In genomic region chr4:125624885-125625678, GRCm38 (mm10) we compare ENCODE assay signal across 26 mouse cellular contexts.
DNase-seq lines count a peak whose midpoint lies in the region; ATAC-seq and TF ChIP-seq lines count a peak whose summit lies in the region.
"Had no signal": no experiment of that assay in that cellular context is flagged by ENCODE, and none has a peak within 500 bp of the region (broad histone marks: within the 10 kb centered on the region; RNA-seq: fewer than 3 reads in every experiment).

No protein-coding gene starts in this region.

- no peak overlapping the region for H3K27ac ChIP-seq in gastrocnemius, adult 2 months
- no peak overlapping the region for H3K27ac ChIP-seq in liver, postnatal 0 days (ENCODE audit: low read depth)
- no peak overlapping the region for H3K27ac ChIP-seq in liver, embryonic 12.5 days
- no peak overlapping the region for H3K27ac ChIP-seq in MEL (ENCODE audit: control insufficient read depth, low read depth, low read length)
- H3K27ac ChIP-seq in stomach, postnatal 0 days (replicated peaks), result no peak overlapping the region
- H3K27ac ChIP-seq in intestine, embryonic 15.5 days, result no peak overlapping the region
- H3K27ac ChIP-seq: hindbrain, embryonic 15.5 days; limb, embryonic 12.5 days; liver, embryonic 13.5 days; midbrain, embryonic 12.5 days; neural tube, embryonic 13.5 days had no signal

- TF ChIP-seq CTCF in gastrocnemius, adult 2 months (IDR thresholded peaks at IDR 0.05), result peak; percentile 17; the same call in 1 of the 2 replicates
- TF ChIP-seq CTCF in liver, postnatal 0 days (IDR thresholded peaks at IDR 0.05; ENCODE audit: low read depth), result 0 out of 2 replicates have a peak, but pooled peaks have one; percentile 21
- peak in 2 of 3 experiments; percentile 14 to 19; a peak in 1 of 6 replicates for TF ChIP-seq CTCF in MEL (IDR thresholded peaks at IDR 0.05 in 2 of 3, conservative IDR thresholded peaks at IDR 0.05 in 1 of 3; ENCODE audit: control insufficient read depth in 1 of 3, insufficient read depth in 1 of 3, low read depth in 2 of 3, low read length in 3 of 3, poor library complexity in 1 of 3, severe bottlenecking in 1 of 3)
- peak; percentile 27; the same call in 1 of the 2 replicates for TF ChIP-seq CTCF in stomach, postnatal 0 days (IDR thresholded peaks at IDR 0.05; ENCODE audit: low read depth)

- WGBS in liver, postnatal 0 days (ENCODE audit: insufficient replicate concordance), result 83% methylated on average over 9 of the region's 9 CpGs
- WGBS in liver, embryonic 12.5 days (ENCODE audit: insufficient replicate concordance), result 75% methylated on average over 9 of the region's 9 CpGs
- 91% methylated on average over 9 of the region's 9 CpGs for WGBS in stomach, postnatal 0 days
- 93% methylated on average over 9 of the region's 9 CpGs for WGBS in intestine, embryonic 15.5 days

- no peak for ATAC-seq in liver, postnatal 0 days
- ATAC-seq in liver, embryonic 12.5 days, result no peak
- ATAC-seq in stomach, postnatal 0 days (ENCODE audit: low FRiP score, low TSS enrichment), result no peak
- ATAC-seq in intestine, embryonic 15.5 days, result no peak
- ATAC-seq: lung, postnatal 0 days; Patski had no signal

- no peaks in the 10 kb centered on the region; the same call in 1 of the 2 replicates for H3K9me3 ChIP-seq in liver, postnatal 0 days (ENCODE audit: low read length)
- no peaks in the 10 kb centered on the region for H3K9me3 ChIP-seq in liver, embryonic 12.5 days (replicated peaks)
- H3K9me3 ChIP-seq in MEL (replicated peaks; ENCODE audit: insufficient read depth, low read length), result no peaks in the 10 kb centered on the region
- no peaks in the 10 kb centered on the region for H3K9me3 ChIP-seq in stomach, postnatal 0 days (ENCODE audit: control insufficient read depth, low read length)
- H3K9me3 ChIP-seq in intestine, embryonic 15.5 days, result no peaks in the 10 kb centered on the region
- H3K9me3 ChIP-seq: hindbrain, embryonic 15.5 days; midbrain, embryonic 12.5 days; neural tube, embryonic 13.5 days had no signal

- no peaks in the 10 kb centered on the region for H3K79me2 ChIP-seq in MEL (ENCODE audit: control insufficient read depth, insufficient read depth, low read length, poor library complexity)

- no peak for TF ChIP-seq EP300 in liver, postnatal 0 days (IDR thresholded peaks at IDR 0.05; ENCODE audit: low read depth)
- no peak for TF ChIP-seq EP300 in MEL (IDR thresholded peaks at IDR 0.05; ENCODE audit: low read depth in 1 of 2, low read length in 2 of 2)
- TF ChIP-seq EP300 in stomach, postnatal 0 days (optimal IDR thresholded peaks at IDR 0.05), result no peak

- H3K4me3 ChIP-seq in gastrocnemius, adult 2 months, result no peak overlapping the region
- no peak overlapping the region for H3K4me3 ChIP-seq in liver, postnatal 0 days (ENCODE audit: low read depth, low read length)
- no peak overlapping the region for H3K4me3 ChIP-seq in liver, embryonic 12.5 days
- no peak overlapping the region for H3K4me3 ChIP-seq in MEL (ENCODE audit: control insufficient read depth in 1 of 2, insufficient read depth in 1 of 2, low read depth in 2 of 2, low read length in 2 of 2)
- no peak overlapping the region for H3K4me3 ChIP-seq in stomach, postnatal 0 days (ENCODE audit: low read depth, low read length)
- H3K4me3 ChIP-seq in intestine, embryonic 15.5 days (replicated peaks), result no peak overlapping the region
- H3K4me3 ChIP-seq: heart, embryonic 12.5 days; hindbrain, embryonic 15.5 days; limb, embryonic 12.5 days; liver, embryonic 13.5 days; midbrain, embryonic 12.5 days; neural tube, embryonic 13.5 days had no signal

- H3K9ac ChIP-seq in liver, postnatal 0 days (replicated peaks), result no peak overlapping the region
- H3K9ac ChIP-seq in liver, embryonic 12.5 days, result no peak overlapping the region
- no peak overlapping the region for H3K9ac ChIP-seq in MEL (ENCODE audit: control insufficient read depth, low read depth, low read length, poor library complexity, severe bottlenecking)
- no peak overlapping the region for H3K9ac ChIP-seq in stomach, postnatal 0 days (ENCODE audit: low read length)
- no peak overlapping the region for H3K9ac ChIP-seq in intestine, embryonic 15.5 days
- H3K9ac ChIP-seq: heart, embryonic 12.5 days; hindbrain, embryonic 15.5 days; limb, embryonic 12.5 days; liver, embryonic 13.5 days; midbrain, embryonic 12.5 days; neural tube, embryonic 13.5 days had no signal

- DNase-seq in gastrocnemius, adult 2 months, result no peak
- DNase-seq in gastrocnemius, postnatal 4 days (ENCODE audit: low spot score in 2 of 2), result no peak
- DNase-seq in liver, postnatal 0 days, result no peak
- DNase-seq in MEL (ENCODE audit: low read depth, low spot score), result no peak
- no peak for DNase-seq in stomach, postnatal 0 days (ENCODE audit: low spot score)
- DNase-seq: adrenal gland, postnatal 14 days; B cell, adult 2 months; cerebellum, adult 11-12 months; cerebellum, postnatal 25 days; embryo, embryonic 11 days; gastrocnemius, postnatal 36 days; heart, postnatal 14 days; kidney, adult 11 months; kidney, postnatal 25 days; layer of hippocampus, adult 9-11 months; liver, embryonic 13.5 days; right cerebral cortex, postnatal 14 days had no signal

- intact Hi-C loops in gastrocnemius, adult 2 months (cut with DNase I), result no loop called here

- H3K4me2 ChIP-seq in liver, postnatal 0 days (ENCODE audit: low read depth, low read length), result no peak overlapping the region
- H3K4me2 ChIP-seq in liver, embryonic 12.5 days, result no peak overlapping the region
- H3K4me2 ChIP-seq in stomach, postnatal 0 days (replicated peaks; ENCODE audit: low read depth), result no peak overlapping the region
- no peak overlapping the region for H3K4me2 ChIP-seq in intestine, embryonic 15.5 days (replicated peaks)
- H3K4me2 ChIP-seq: heart, embryonic 12.5 days; hindbrain, embryonic 15.5 days; limb, embryonic 12.5 days; liver, embryonic 13.5 days; midbrain, embryonic 12.5 days; neural tube, embryonic 13.5 days had no signal

- TF ChIP-seq POLR2A in MEL (IDR thresholded peaks at IDR 0.05; ENCODE audit: control insufficient read depth in 1 of 2, insufficient read depth in 1 of 2, low read depth in 1 of 2, low read length in 2 of 2, poor library complexity in 1 of 2), result no peak

- H3K4me1 ChIP-seq in liver, postnatal 0 days (ENCODE audit: insufficient read depth), result no peaks in the 10 kb centered on the region
- H3K4me1 ChIP-seq in liver, embryonic 12.5 days, result no peaks in the 10 kb centered on the region
- no peaks in the 10 kb centered on the region for H3K4me1 ChIP-seq in MEL (ENCODE audit: control insufficient read depth in 1 of 2, insufficient read depth in 2 of 2, low read length in 2 of 2)
- no peaks in the 10 kb centered on the region for H3K4me1 ChIP-seq in stomach, postnatal 0 days (replicated peaks; ENCODE audit: control insufficient read depth, insufficient read depth)
- no peaks in the 10 kb centered on the region for H3K4me1 ChIP-seq in intestine, embryonic 15.5 days (replicated peaks)
- H3K4me1 ChIP-seq: heart, embryonic 12.5 days; liver, embryonic 13.5 days had no signal

- no peaks in the 10 kb centered on the region for H3K36me3 ChIP-seq in liver, postnatal 0 days (replicated peaks; ENCODE audit: insufficient read depth, low read length)
- no peaks in the 10 kb centered on the region for H3K36me3 ChIP-seq in liver, embryonic 12.5 days
- no peaks in the 10 kb centered on the region for H3K36me3 ChIP-seq in MEL (ENCODE audit: control insufficient read depth in 1 of 2, insufficient read depth in 2 of 2, low read length in 2 of 2)
- H3K36me3 ChIP-seq in stomach, postnatal 0 days (ENCODE audit: control insufficient read depth, insufficient read depth, low read length), result no peaks in the 10 kb centered on the region
- H3K36me3 ChIP-seq in intestine, embryonic 15.5 days, result no peaks in the 10 kb centered on the region
- H3K36me3 ChIP-seq: heart, embryonic 12.5 days; hindbrain, embryonic 15.5 days; limb, embryonic 12.5 days; liver, embryonic 13.5 days; midbrain, embryonic 12.5 days; neural tube, embryonic 13.5 days had no signal

- no peak for TF ChIP-seq RAD21 in MEL (IDR thresholded peaks at IDR 0.05; ENCODE audit: low read depth, low read length)

- no peaks in the 10 kb centered on the region for H3K27me3 ChIP-seq in liver, postnatal 0 days (ENCODE audit: insufficient read depth, low read length)
- H3K27me3 ChIP-seq in liver, embryonic 12.5 days (replicated peaks), result no peaks in the 10 kb centered on the region
- H3K27me3 ChIP-seq in MEL (ENCODE audit: control insufficient read depth in 1 of 2, insufficient read depth in 2 of 2, low read length in 2 of 2), result no peaks in the 10 kb centered on the region
- H3K27me3 ChIP-seq in stomach, postnatal 0 days (ENCODE audit: control insufficient read depth, insufficient read depth, low read length), result no peaks in the 10 kb centered on the region
- H3K27me3 ChIP-seq in intestine, embryonic 15.5 days (replicated peaks), result no peaks in the 10 kb centered on the region
- H3K27me3 ChIP-seq: heart, embryonic 12.5 days; hindbrain, embryonic 15.5 days; liver, embryonic 13.5 days; midbrain, embryonic 12.5 days; neural tube, embryonic 13.5 days; Patski had no signal

TF ChIP-seq in MEL, 35 proteins besides CTCF, POLR2A, EP300 and RAD21:
- TF ChIP-seq ETS1 (IDR thresholded peaks at IDR 0.05; ENCODE audit: low read depth, low read length), result no peak
- no peak for TF ChIP-seq MEF2A (IDR thresholded peaks at IDR 0.05; ENCODE audit: extremely low read depth, insufficient replicate concordance, low read depth, low read length, poor library complexity, severe bottlenecking)
- no peak for TF ChIP-seq SMC3 (IDR thresholded peaks at IDR 0.05; ENCODE audit: low read depth, low read length)
- no peak for TF ChIP-seq MYC (IDR thresholded peaks at IDR 0.05; ENCODE audit: low read depth, low read length)
- no peak for TF ChIP-seq GABPA (IDR thresholded peaks at IDR 0.05; ENCODE audit: low read depth, low read length)
- TF ChIP-seq HCFC1 (IDR thresholded peaks at IDR 0.05; ENCODE audit: low read depth, low read length), result no peak
- TF ChIP-seq ZKSCAN1 (IDR thresholded peaks at IDR 0.05; ENCODE audit: low read depth, low read length), result no peak
- no peak for TF ChIP-seq TBP (IDR thresholded peaks at IDR 0.05; ENCODE audit: low read depth, low read length)
- no peak for TF ChIP-seq ZNF384 (IDR thresholded peaks at IDR 0.05; ENCODE audit: low read depth, low read length)
- TF ChIP-seq MAFK (IDR thresholded peaks at IDR 0.05; ENCODE audit: borderline replicate concordance, low read depth, low read length), result no peak
